Mouse (Mus musculus) thymus, adult 2 months (tissue): ENCODE results near the gene Megf8. TPM values are rescaled to one million over a fixed set of nuclear protein-coding genes. Genes with fewer than 3 reads are reported as not detected.
A peak's percentile ranks its signal among the peaks of the same experiment; 100 is the strongest.

ENCODE experiments used
- DNase-seq: peaks from one replicate; pipeline ENCODE4 v3.0.0; 2021
- H3K27ac ChIP-seq: fragments of 200-500 bp; 2 replicates; pipeline ENCODE4 v1.5.1; 2012; ENCODE audit warnings: low read length, control low read depth; ENCODE audit not compliant: control insufficient read depth, insufficient read depth
- H3K27me3 ChIP-seq: fragments of 200-500 bp; 2 replicates; pipeline ENCODE4 v1.6.1; 2012; ENCODE audit warnings: mild to moderate bottlenecking, low read length, moderate library complexity, mixed read lengths; ENCODE audit not compliant: control insufficient read depth, insufficient read depth
- H3K36me3 ChIP-seq: fragments of 200-500 bp; 2 replicates; pipeline ENCODE4 v1.6.1; 2012; ENCODE audit warnings: mild to moderate bottlenecking, low read length, moderate library complexity; ENCODE audit not compliant: control insufficient read depth, insufficient read depth
- H3K4me1 ChIP-seq: fragments of 200-500 bp; replicated peaks from 2 replicates; pipeline ENCODE4 v1.6.1; 2012; ENCODE audit warnings: low read length; ENCODE audit not compliant: control insufficient read depth, insufficient read depth
- H3K4me3 ChIP-seq: fragments of 200-500 bp; 2 replicates; pipeline ENCODE4 v1.5.1; 2012; ENCODE audit warnings: mild to moderate bottlenecking, low read length, control low read depth, moderate library complexity; ENCODE audit not compliant: control insufficient read depth, insufficient read depth
- CTCF ChIP-seq: fragments of 200-500 bp; IDR thresholded peaks from 2 replicates; pipeline ENCODE4 v1.5.1; 2012; ENCODE audit warnings: mild to moderate bottlenecking, control low read depth, low read length, moderate library complexity, borderline replicate concordance; ENCODE audit not compliant: control insufficient read depth, poor library complexity, insufficient read depth; ENCODE audit errors: extremely low read depth
- POLR2A ChIP-seq: fragments of 200-500 bp; IDR thresholded peaks from 2 replicates; pipeline ENCODE4 v1.6.1; 2012; ENCODE audit warnings: mild to moderate bottlenecking, low read length, control low read depth, moderate library complexity; ENCODE audit not compliant: control insufficient read depth, poor library complexity, insufficient read depth; ENCODE audit errors: extremely low read depth
- WGBS: fragments of 180-500 bp; shearing (Covaris S2); methylation state at CpG from one replicate; pipeline ENCODE4 v1.1.7; 2018; 5-methylcytosine and 5-hydroxymethylcytosine counted together
- polyA plus RNA-seq: library from polyadenylated mRNA; depleted of rRNA; stranded (reverse); fragments of >200 nt; gene quantifications from 2 replicates; pipeline ENCODE4 v1.2.3, GENCODE M21; 2012

The Megf8 gene
- polyA plus RNA-seq, 1 experiment = 14.8 TPM

DNA sequence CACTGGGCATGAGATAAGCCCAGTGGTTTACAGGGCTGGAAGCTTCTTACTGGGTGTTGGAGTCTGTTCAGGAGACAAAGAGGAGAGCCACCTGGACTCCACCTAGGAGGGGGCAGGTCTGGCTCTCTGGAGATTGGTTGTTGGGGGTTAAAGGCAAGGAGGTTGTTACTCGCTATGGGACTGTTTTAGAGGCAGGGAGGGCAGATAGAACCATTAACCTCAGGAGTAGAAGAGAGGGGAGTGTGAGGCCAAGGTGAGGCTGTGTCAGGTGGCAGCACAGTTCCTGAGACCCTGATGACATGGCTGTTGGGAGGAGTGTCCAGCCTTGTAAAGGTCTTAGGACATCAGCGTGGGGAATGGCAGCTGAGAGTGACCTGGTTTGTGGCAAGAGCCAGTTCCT lies 32.8 kb upstream of the Megf8 start:
- Histone ChIP-seq H3K4me3 (no peak overlapping the region), H3K36me3 (peaks cover 41% of the 10 kb centered on the region), H3K4me1 (peaks cover 40% of the 10 kb centered on the region), H3K27me3 (no peaks in the 10 kb centered on the region), H3K27ac (no peak overlapping the region)
- 74% methylated on average over 2 of the region's 2 CpGs for WGBS
- TF ChIP-seq CTCF = no peak
- TF ChIP-seq POLR2A = no peak
- no peak for DNase-seq

- Histone ChIP-seq H3K4me3 (no peak overlapping the region), H3K27me3 (no peaks in the 10 kb centered on the region), H3K36me3 (peaks cover 47% of the 10 kb centered on the region), H3K27ac (no peak overlapping the region), H3K4me1 (peaks cover 35% of the 10 kb centered on the region)
- 78% methylated on average over 5 of the region's 5 CpGs for WGBS
- DNase-seq = no peak
- TF ChIP-seq CTCF (no peak), POLR2A (no peak)
Measured at GRCm38 (mm10) chr7:25284766-25285165, 32.2 kb upstream of the Megf8 start.

DNA sequence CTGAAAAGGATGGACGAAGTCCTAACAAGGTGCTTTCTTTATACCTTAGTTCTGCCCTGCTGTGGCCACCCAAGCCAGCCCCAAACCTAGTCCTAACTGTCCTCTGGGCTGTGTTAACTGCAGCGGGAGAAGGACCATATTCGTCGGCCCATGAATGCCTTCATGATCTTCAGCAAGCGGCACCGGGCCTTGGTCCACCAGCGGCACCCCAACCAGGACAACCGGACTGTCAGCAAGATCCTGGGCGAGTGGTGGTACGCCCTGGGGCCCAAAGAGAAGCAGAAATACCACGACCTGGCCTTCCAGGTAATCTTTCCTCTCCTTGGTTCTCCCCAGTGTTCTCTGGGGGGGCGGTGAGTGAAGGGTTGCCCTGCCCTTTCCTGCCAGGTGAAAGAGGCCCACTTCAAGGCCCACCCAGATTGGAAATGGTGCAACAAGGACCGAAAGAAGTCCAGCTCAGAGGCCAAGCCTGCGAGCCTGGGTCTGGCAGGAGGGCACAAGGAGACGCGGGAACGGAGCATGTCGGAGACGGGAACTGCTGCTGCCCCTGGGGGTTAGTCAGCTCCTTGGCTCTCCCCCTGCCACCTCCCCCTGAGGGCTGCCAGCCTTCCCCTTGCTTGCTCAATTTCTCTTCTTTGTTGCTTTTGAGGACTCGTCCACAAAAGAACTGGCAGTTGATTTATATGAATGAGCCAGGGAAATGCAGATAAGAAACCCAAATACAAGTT lies 31.3 kb upstream of the Megf8 start:
- Histone ChIP-seq H3K4me1 (peaks cover 26% of the 10 kb centered on the region), H3K27me3 (no peaks in the 10 kb centered on the region), H3K36me3 (peaks cover 48% of the 10 kb centered on the region), H3K27ac (no peak overlapping the region), H3K4me3 (no peak overlapping the region)
- TF ChIP-seq POLR2A (no peak), CTCF (no peak)
- DNase-seq = no peak
- WGBS = 98% methylated on average over 20 of the region's 20 CpGs

GRCm38 (mm10) chr7:25286989-25287388 lies 30.0 kb upstream of the Megf8 start:
- Histone ChIP-seq H3K4me1 (peaks cover 18% of the 10 kb centered on the region), H3K36me3 (peaks cover 61% of the 10 kb centered on the region)

DNA sequence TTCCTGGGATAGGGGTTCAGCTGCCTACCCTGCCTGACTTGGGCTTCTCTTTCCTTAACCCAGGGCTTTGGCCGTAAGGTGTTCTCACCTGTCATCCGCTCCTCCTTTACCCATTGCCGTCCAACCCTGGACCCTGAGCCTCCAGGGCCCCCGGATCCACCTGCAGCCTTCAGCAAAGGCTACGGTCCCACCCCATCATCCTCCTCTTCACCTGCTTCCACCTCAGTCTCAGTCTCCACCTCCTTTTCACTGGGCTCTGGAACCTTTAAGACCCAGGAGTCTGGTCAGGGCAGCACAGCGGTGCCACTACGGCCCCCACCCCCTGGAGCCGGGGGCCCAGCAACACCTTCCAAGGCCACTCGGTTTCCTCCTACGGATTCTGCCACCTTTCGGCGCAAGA lies 29.0 kb upstream of the Megf8 start:
- no peak overlapping the region for H3K4me3 ChIP-seq
- peaks cover 14% of the 10 kb centered on the region for H3K4me1 ChIP-seq
- TF ChIP-seq POLR2A = no peak
- TF ChIP-seq CTCF = no peak
- WGBS = 99% methylated on average over 12 of the region's 12 CpGs
- no peak overlapping the region for H3K27ac ChIP-seq
- no peaks in the 10 kb centered on the region for H3K27me3 ChIP-seq
- peaks cover 71% of the 10 kb centered on the region for H3K36me3 ChIP-seq
- peak; percentile 1 for DNase-seq

More at GRCm38 (mm10) chr7:25286989-25287388, 30.0 kb upstream of the Megf8 start:
- WGBS = 95% methylated on average over 8 of the region's 8 CpGs
- TF ChIP-seq POLR2A = no peak
- DNase-seq = no peak
- Histone ChIP-seq H3K4me3 (no peak overlapping the region), H3K27me3 (no peaks in the 10 kb centered on the region), H3K27ac (no peak overlapping the region)

DNA sequence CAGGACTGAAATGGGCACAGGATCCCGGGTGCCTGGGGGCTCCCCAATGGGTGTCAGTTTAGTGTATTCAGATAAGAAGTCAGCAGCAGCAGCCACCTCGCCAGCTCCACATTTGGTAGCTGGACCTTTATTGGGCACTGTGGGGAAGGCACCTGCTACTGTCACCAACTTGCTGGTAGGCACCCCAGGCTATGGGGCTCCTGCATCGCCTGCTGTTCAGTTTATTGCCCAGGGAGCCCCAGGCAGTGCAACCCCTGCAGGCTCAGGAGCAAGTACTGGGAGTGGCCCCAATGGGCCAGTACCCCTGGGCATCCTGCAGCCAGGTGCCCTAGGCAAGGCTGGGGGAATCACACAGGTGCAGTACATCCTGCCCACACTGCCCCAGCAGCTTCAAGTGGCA lies 28.2 kb upstream of the Megf8 start:
- H3K36me3 ChIP-seq = peaks cover 76% of the 10 kb centered on the region
- WGBS = 95% methylated on average over 3 of the region's 3 CpGs
- H3K4me1 ChIP-seq = peaks cover 7% of the 10 kb centered on the region

DNA sequence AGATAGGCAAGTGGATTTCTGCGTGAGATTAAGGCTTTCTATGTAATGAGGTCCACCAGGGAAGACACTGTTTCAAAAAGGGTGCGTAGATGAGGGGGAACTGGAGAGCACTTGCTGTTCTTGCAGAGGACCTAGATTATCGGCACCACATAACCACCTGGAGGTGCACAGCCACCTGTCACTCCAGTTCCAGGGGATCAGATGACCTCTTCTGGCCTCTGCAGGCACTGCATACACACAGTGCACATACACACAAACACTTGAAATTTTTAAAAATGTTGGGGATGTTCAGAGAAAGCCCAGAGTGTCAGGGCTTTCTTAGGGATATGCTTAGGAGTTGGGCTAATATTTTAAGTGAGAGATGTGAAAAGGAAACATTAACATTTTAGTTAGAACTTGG lies 27.0 kb upstream of the Megf8 start:
- 95% methylated on average over 3 of the region's 3 CpGs for WGBS
- H3K36me3 ChIP-seq = peaks cover 76% of the 10 kb centered on the region
- H3K4me1 ChIP-seq = no peaks in the 10 kb centered on the region
- H3K4me3 ChIP-seq = no peak overlapping the region
- H3K27me3 ChIP-seq = no peaks in the 10 kb centered on the region
- H3K27ac ChIP-seq = no peak overlapping the region
- TF ChIP-seq POLR2A (no peak), CTCF (no peak)
- DNase-seq = no peak

More for the DNA sequence above, 28.2 kb upstream of the Megf8 start:
- DNase-seq = peak; percentile 2
- no peak overlapping the region for H3K4me3 ChIP-seq
- H3K27ac ChIP-seq = no peak overlapping the region
- TF ChIP-seq CTCF (no peak), POLR2A (no peak)
- no peaks in the 10 kb centered on the region for H3K27me3 ChIP-seq
